Mouse (Mus musculus) hindbrain, embryonic 11.5 days (tissue): ENCODE measurements around the gene Hist1h3e. TPM values are rescaled to one million over a fixed set of nuclear protein-coding genes. Genes with fewer than 3 reads are reported as not detected.
"Not testable (repeated sequence)": the region's sequence is repeated elsewhere in the genome, so short reads cannot be mapped to it uniquely, and the experiment has no call there.

Experiments
- ATAC-seq: fragments of 200-750 bp; cut with Nextera tagmentation; 2 replicates; pipeline ENCODE4 v1.8.0; 2017; ENCODE audit warnings: mild to moderate bottlenecking, moderate TSS enrichment, moderate library complexity; ENCODE audit not compliant: low FRiP score
- DNase-seq: peaks from one replicate; pipeline ENCODE4 v3.0.0-alpha.2; 2015; ENCODE audit warnings: low spot score
- H3K27ac ChIP-seq: fragments of 300-500 bp; sonication (generic); 2 replicates; pipeline ENCODE4 v1.5.1; 2014; ENCODE audit warnings: mild to moderate bottlenecking, low read depth, low read length
- H3K27me3 ChIP-seq: fragments of 300-500 bp; sonication (generic); 2 replicates; pipeline ENCODE4 v1.6.1; 2014; ENCODE audit warnings: mild to moderate bottlenecking, low read length, moderate library complexity, mixed read lengths; ENCODE audit not compliant: control insufficient read depth, insufficient read depth
- H3K36me3 ChIP-seq: fragments of 300-500 bp; sonication (generic); 2 replicates; pipeline ENCODE4 v1.6.1; 2014; ENCODE audit warnings: mild to moderate bottlenecking, low read length, moderate library complexity, mixed read lengths; ENCODE audit not compliant: control insufficient read depth, insufficient read depth
- H3K4me1 ChIP-seq: fragments of 300-500 bp; sonication (generic); replicated peaks from 2 replicates; pipeline ENCODE4 v1.6.1; 2014; ENCODE audit warnings: low read length, mixed read lengths; ENCODE audit not compliant: control insufficient read depth, insufficient read depth
- H3K4me2 ChIP-seq: fragments of 300-500 bp; sonication (generic); replicated peaks from 2 replicates; pipeline ENCODE4 v1.6.1; 2014; ENCODE audit warnings: mild to moderate bottlenecking, low read depth, low read length
- H3K4me3 ChIP-seq: fragments of 300-500 bp; sonication (generic); 2 replicates; pipeline ENCODE4 v1.5.1; 2014; ENCODE audit warnings: low read depth, low read length
- H3K9ac ChIP-seq: fragments of 300-500 bp; sonication (generic); 2 replicates; pipeline ENCODE4 v1.6.1; 2014; ENCODE audit warnings: low read depth, low read length
- H3K9me3 ChIP-seq: fragments of 300-500 bp; sonication (generic); 2 replicates; pipeline ENCODE4 v1.6.1; 2016; ENCODE audit warnings: low read length; ENCODE audit not compliant: control insufficient read depth
- WGBS: fragments of 180-500 bp; shearing (Covaris S2); extraction: QIAGEN DNeasy Blood & Tissue Kit; methylation state at CpG from one replicate; pipeline ENCODE4 v1.1.7; 2014; 5-methylcytosine and 5-hydroxymethylcytosine counted together
- polyA plus RNA-seq: library from polyadenylated mRNA; unstranded; fragments of >200 nt; fragmentation: Nextera tagmentation; extraction: Ambion mirVana; gene quantifications from 2 replicates; pipeline ENCODE4 v1.2.1, GENCODE M21; 2014

Hist1h3e gene
- polyA plus RNA-seq, 1 experiment from 2014 or later: 6.9 TPM

- no peak overlapping the region for H3K4me3 ChIP-seq
- H3K9ac ChIP-seq: no peak overlapping the region
- 0 out of 2 replicates have a peak overlapping the region, but pooled peaks have one; percentile 36 for H3K27ac ChIP-seq
- 73% methylated on average over 3 of the region's 3 CpGs for WGBS
- H3K27me3 ChIP-seq: no peaks in the 10 kb centered on the region
- no peaks in the 10 kb centered on the region for H3K9me3 ChIP-seq
- DNase-seq (no peak), ATAC-seq (no peak)
- no peak overlapping the region; the same call in 1 of the 2 replicates for H3K4me2 ChIP-seq
- no peaks in the 10 kb centered on the region for H3K36me3 ChIP-seq
- H3K4me1 ChIP-seq: no peaks in the 10 kb centered on the region
Observed at GRCm38 (mm10) chr13:23556906-23557305, 5.3 kb downstream of the Hist1h3e start.

- WGBS: under 1% methylated on average over 18 of the region's 18 CpGs
- ATAC-seq: peak; percentile 82
- H3K9me3 ChIP-seq: no peaks in the 10 kb centered on the region
Observed at GRCm38 (mm10) chr13:23555839-23556416, 6.2 kb downstream of the Hist1h3e start.

GRCm38 (mm10) chr13:23554925-23555838 is 7.0 kb downstream of the Hist1h3e start:
- ATAC-seq (peak; percentile 86), DNase-seq (peak; percentile 84)
- Histone ChIP-seq H3K4me2 (peak overlapping the region; percentile 98), H3K4me1 (no peaks in the 10 kb centered on the region), H3K36me3 (no peaks in the 10 kb centered on the region), H3K9me3 (no peaks in the 10 kb centered on the region), H3K4me3 (peak overlapping the region; percentile 57), H3K27me3 (no peaks in the 10 kb centered on the region), H3K27ac (peak overlapping the region; percentile 97), H3K9ac (peak overlapping the region; percentile 90)
- under 1% methylated on average over 52 of the region's 54 CpGs for WGBS

More at GRCm38 (mm10) chr13:23555839-23556416, 6.2 kb downstream of the Hist1h3e start:
- H3K4me3 ChIP-seq: peak overlapping the region; percentile 57
- no peaks in the 10 kb centered on the region for H3K36me3 ChIP-seq
- peak overlapping the region; percentile 90 for H3K9ac ChIP-seq
- H3K27me3 ChIP-seq: no peaks in the 10 kb centered on the region
- H3K27ac ChIP-seq: peak overlapping the region; percentile 97
- peak overlapping the region; percentile 98 for H3K4me2 ChIP-seq
- no peaks in the 10 kb centered on the region for H3K4me1 ChIP-seq
- DNase-seq: peak; percentile 85

GRCm38 (mm10) chr13:23554393-23554792 is 7.8 kb downstream of the Hist1h3e start:
- Histone ChIP-seq H3K9me3 (no peaks in the 10 kb centered on the region), H3K9ac (peak overlapping the region; percentile 90), H3K27ac (peak overlapping the region; percentile 97), H3K4me3 (peak overlapping the region; percentile 57), H3K4me1 (no peaks in the 10 kb centered on the region), H3K36me3 (no peaks in the 10 kb centered on the region), H3K4me2 (peak overlapping the region; percentile 98), H3K27me3 (no peaks in the 10 kb centered on the region)
- DNase-seq (no peak), ATAC-seq (no peak)
- WGBS: 26% methylated on average over 9 of the region's 9 CpGs

- H3K4me2 ChIP-seq: no peak within 1 kb of the TSS
- ATAC-seq (no peak), DNase-seq (no peak)
- no peaks in the 10 kb centered on the region for H3K4me1 ChIP-seq
- H3K9me3 ChIP-seq: no peaks in the 10 kb centered on the region
- no peak within 1 kb of the TSS for H3K9ac ChIP-seq
- H3K4me3 ChIP-seq: no peak within 1 kb of the TSS
- no peaks in the 10 kb centered on the region for H3K27me3 ChIP-seq
- H3K36me3 ChIP-seq: no peaks in the 10 kb centered on the region
- H3K27ac ChIP-seq: peak within 1 kb of the TSS; percentile 84
Observed at GRCm38 (mm10) chr13:23552962-23553361, 9.2 kb downstream of the Hist1h3e start, which contains the start of gene Hist1h1d. Gene Hist1h1d (plus strand): TSS chr13:23553262.

GRCm38 (mm10) chr13:23551931-23552914 is 9.9 kb downstream of the Hist1h3e start:
- Histone ChIP-seq H3K27ac (peak overlapping the region; percentile 84), H3K4me3 (peak overlapping the region; percentile 34; the same call in 1 of the 2 replicates), H3K27me3 (no peaks in the 10 kb centered on the region), H3K4me1 (no peaks in the 10 kb centered on the region), H3K4me2 (peak overlapping the region; percentile 43), H3K36me3 (no peaks in the 10 kb centered on the region), H3K9me3 (no peaks in the 10 kb centered on the region), H3K9ac (no peak overlapping the region)
- DNase-seq (no peak), ATAC-seq (no peak)
- WGBS: 55% methylated on average over 8 of the region's 8 CpGs

GRCm38 (mm10) chr13:23551146-23551834 is 10.9 kb downstream of the Hist1h3e start, which contains the start of gene Hist1h4f:
Gene Hist1h4f (minus strand): TSS chr13:23551648.
- H3K27ac ChIP-seq: peak within 1 kb of the TSS; percentile 84
- peak within 1 kb of the TSS; percentile 34 for H3K4me3 ChIP-seq
- peak within 1 kb of the TSS; percentile 43 for H3K4me2 ChIP-seq
- DNase-seq (peak; percentile 94), ATAC-seq (peak; percentile 86)
- H3K36me3 ChIP-seq, H3K27me3 ChIP-seq, H3K9me3 ChIP-seq, H3K4me1 ChIP-seq: not testable (repeated sequence)
- H3K9ac ChIP-seq: peak within 1 kb of the TSS; percentile 58
- under 1% methylated on average over 46 of the region's 47 CpGs for WGBS
